In the genomic region with DNA sequence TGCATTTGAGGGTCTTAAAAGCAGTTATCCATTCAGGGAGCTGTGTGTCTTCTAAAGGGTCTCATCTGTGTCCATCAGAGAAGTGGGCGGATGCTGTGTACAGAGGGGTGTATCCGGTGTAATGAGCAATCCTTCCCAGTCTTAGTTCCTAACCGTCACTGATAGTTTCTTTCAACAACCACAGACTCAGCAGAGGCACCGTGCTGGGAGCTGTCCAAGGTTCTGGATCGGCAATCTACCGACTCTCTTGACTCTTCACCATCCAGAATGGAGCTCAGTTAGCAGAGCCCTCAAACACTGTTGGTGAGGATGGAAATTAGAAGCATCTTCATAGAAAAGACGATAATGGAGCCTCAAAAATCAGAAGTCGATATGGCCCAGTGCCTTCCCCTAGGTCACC, we compare ENCODE assay signal across 9 mouse cellular contexts.
DNase-seq lines count a peak whose midpoint lies in the region; ATAC-seq lines count a peak whose summit lies in the region.
"Had no signal": no experiment of that assay in that cellular context is flagged by ENCODE, and none has a peak within 500 bp of the region (broad histone marks: within the 10 kb centered on the region; RNA-seq: fewer than 3 reads in every experiment).

No protein-coding gene starts in this region.

- H3K4me2 ChIP-seq in heart, embryonic 12.5 days = no peak overlapping the region
- H3K4me2 ChIP-seq in limb, embryonic 13.5 days (replicated peaks) = no peak overlapping the region

- no peak overlapping the region for H3K27ac ChIP-seq in heart, embryonic 12.5 days (ENCODE audit: poor library complexity, severe bottlenecking)
- no peak overlapping the region for H3K27ac ChIP-seq in embryonic facial prominence, embryonic 10.5 days (replicated peaks)
- H3K27ac ChIP-seq in limb, embryonic 13.5 days = no peak overlapping the region
- H3K27ac ChIP-seq: midbrain, embryonic 12.5 days had no signal

- intact Hi-C loops in heart, postnatal 10 days (cut with DNase I) = no loop called here

- H3K9me3 ChIP-seq in heart, embryonic 12.5 days (replicated peaks) = no peaks in the 10 kb centered on the region
- H3K9me3 ChIP-seq in embryonic facial prominence, embryonic 10.5 days = no peaks in the 10 kb centered on the region
- no peaks in the 10 kb centered on the region for H3K9me3 ChIP-seq in limb, embryonic 13.5 days
- H3K9me3 ChIP-seq: midbrain, embryonic 12.5 days had no signal

- peaks cover 16% of the 10 kb centered on the region for H3K27me3 ChIP-seq in heart, embryonic 12.5 days (replicated peaks)
- H3K27me3 ChIP-seq in embryonic facial prominence, embryonic 10.5 days (replicated peaks; ENCODE audit: low read depth, poor library complexity, severe bottlenecking) = peaks cover 35% of the 10 kb centered on the region
- H3K27me3 ChIP-seq in limb, embryonic 13.5 days = peaks cover 23% of the 10 kb centered on the region

- peak; percentile 63 to 78 for DNase-seq in heart, postnatal 10 days
- peak; percentile 65 for DNase-seq in WW6 (ENCODE audit: low read depth, low spot score)
- DNase-seq in embryonic facial prominence, embryonic 10.5 days (ENCODE audit: low spot score) = peak; percentile 84
- peak; percentile 49 for DNase-seq in yolk sac, embryonic 10.5 days (ENCODE audit: low spot score)
- DNase-seq in left cerebral cortex, adult 8-10 months (ENCODE audit: low spot score in 2 of 2) = no peak
- DNase-seq in right cerebral cortex, adult 18-20 months = no peak

- no peaks in the 10 kb centered on the region for H3K36me3 ChIP-seq in heart, embryonic 12.5 days
- no peaks in the 10 kb centered on the region for H3K36me3 ChIP-seq in embryonic facial prominence, embryonic 10.5 days (replicated peaks)
- H3K36me3 ChIP-seq in limb, embryonic 13.5 days = no peaks in the 10 kb centered on the region
- H3K36me3 ChIP-seq: midbrain, embryonic 12.5 days had no signal

- WGBS in heart, embryonic 12.5 days = 6% methylated on average over 8 of the region's 8 CpGs
- 7% methylated on average over 8 of the region's 8 CpGs for WGBS in embryonic facial prominence, embryonic 10.5 days
- WGBS in limb, embryonic 13.5 days = 7% methylated on average over 8 of the region's 8 CpGs

- no peak for ATAC-seq in heart, embryonic 12.5 days (ENCODE audit: insufficient number of reproducible peaks, low FRiP score)
- peak; percentile 36; the same call in 1 of the 2 replicates for ATAC-seq in limb, embryonic 13.5 days (ENCODE audit: low FRiP score, low read depth)

- no peak overlapping the region for H3K9ac ChIP-seq in heart, embryonic 12.5 days
- no peak overlapping the region for H3K9ac ChIP-seq in limb, embryonic 13.5 days
- H3K9ac ChIP-seq: midbrain, embryonic 12.5 days had no signal

- H3K4me1 ChIP-seq in heart, embryonic 12.5 days (replicated peaks) = peaks cover 13% of the 10 kb centered on the region
- peaks cover 21% of the 10 kb centered on the region for H3K4me1 ChIP-seq in embryonic facial prominence, embryonic 10.5 days
- peaks cover 12% of the 10 kb centered on the region for H3K4me1 ChIP-seq in limb, embryonic 13.5 days

- H3K4me3 ChIP-seq in heart, embryonic 12.5 days = no peak overlapping the region
- H3K4me3 ChIP-seq in embryonic facial prominence, embryonic 10.5 days = no peak overlapping the region
- no peak overlapping the region for H3K4me3 ChIP-seq in limb, embryonic 13.5 days

Comparison
In these comparisons a context has a peak if more than half of its experiments do, and no peak if none do; other contexts are left out.
1. DNase-seq: peak in heart, postnatal 10 days (2 of 2), WW6 (single experiment), embryonic facial prominence, embryonic 10.5 days (single experiment) and yolk sac, embryonic 10.5 days (single experiment); none in left cerebral cortex, adult 8-10 months (0 of 2) and right cerebral cortex, adult 18-20 months (single experiment).